Mouse (Mus musculus) ES-E14 (cell line): ENCODE data around the gene Ralbp1. TPM values are rescaled to one million over a fixed set of nuclear protein-coding genes. Genes with fewer than 3 reads are reported as not detected.

Experiments
- DNase-seq: peaks from one replicate; pipeline ENCODE4 v3.0.0-alpha.2; 2013; ENCODE audit warnings: low read depth, low spot score
- H3K27ac ChIP-seq: 2 replicates; pipeline ENCODE4 v1.5.1; 2012; ENCODE audit warnings: low read depth, mild to moderate bottlenecking, low read length, moderate library complexity, mixed read lengths; ENCODE audit not compliant: poor library complexity, insufficient read depth, severe bottlenecking
- H3K36me3 ChIP-seq: 2 replicates; pipeline ENCODE4 v1.6.1; 2012; ENCODE audit warnings: mild to moderate bottlenecking, low read length, moderate library complexity, mixed read lengths; ENCODE audit not compliant: control insufficient read depth, poor library complexity, insufficient read depth, severe bottlenecking
- H3K4me1 ChIP-seq, 2 experiments: fragments of 150-350 bp in 1 of 2; sonication (generic) in 1 of 2; 2 replicates each; pipeline ENCODE4 v1.6.1; 2012; ENCODE audit warnings: low read length in 2 of 2, mild to moderate bottlenecking in 1 of 2, mixed read lengths in 1 of 2; ENCODE audit not compliant: control insufficient read depth in 2 of 2, insufficient read depth in 2 of 2, poor library complexity in 1 of 2
- H3K4me3 ChIP-seq, 2 experiments: fragments of 150-350 bp in 1 of 2; sonication (generic) in 1 of 2; 2 replicates each; pipeline ENCODE4 v1.5.1; 2012; ENCODE audit warnings: low read length in 2 of 2, low read depth in 1 of 2, mild to moderate bottlenecking in 1 of 2, mixed read lengths in 1 of 2; ENCODE audit not compliant: insufficient read depth in 1 of 2, poor library complexity in 1 of 2, severe bottlenecking in 1 of 2
- H3K9ac ChIP-seq: 2 replicates; pipeline ENCODE4 v1.6.1; 2012; ENCODE audit warnings: low read depth, mild to moderate bottlenecking, low read length, mixed read lengths; ENCODE audit not compliant: poor library complexity, insufficient read depth, severe bottlenecking
- H3K9me3 ChIP-seq: fragments of 150-350 bp; sonication (generic); 2 replicates; pipeline ENCODE4 v1.6.1; 2012; ENCODE audit warnings: low read depth, mild to moderate bottlenecking, low read length; ENCODE audit not compliant: control insufficient read depth, insufficient read depth
- CHD2 ChIP-seq: IDR thresholded peaks from 2 replicates; pipeline ENCODE4 v1.6.1; 2014; ENCODE audit warnings: mild to moderate bottlenecking, low read depth, low read length, inconsistent platforms
- HCFC1 ChIP-seq: IDR thresholded peaks from 2 replicates; pipeline ENCODE4 v1.6.1; 2012; ENCODE audit warnings: low read length, inconsistent platforms, borderline replicate concordance; ENCODE audit not compliant: insufficient read depth
- MAFK ChIP-seq: IDR thresholded peaks from 2 replicates; pipeline ENCODE4 v1.6.1; 2014; ENCODE audit warnings: mild to moderate bottlenecking, low read depth, low read length, inconsistent platforms; ENCODE audit not compliant: insufficient read depth
- ZC3H11A ChIP-seq: IDR thresholded peaks from 2 replicates; pipeline ENCODE4 v1.6.1; 2012; ENCODE audit warnings: low read depth, mild to moderate bottlenecking, inconsistent platforms, low read length, borderline replicate concordance
- ZNF384 ChIP-seq: IDR thresholded peaks from 2 replicates; pipeline ENCODE4 v1.6.1; 2012; ENCODE audit warnings: low read depth, low read length, inconsistent platforms
- in situ Hi-C, 2 experiments: fragments of 600-800 bp; cut with MboI; formaldehyde crosslinking; loops; one replicate each; pipeline ENCODE4 v1.15.1; 2025; ENCODE audit warnings: low sequenced_read_pairs in 2 of 2, inconsistent platforms in 1 of 2; ENCODE audit not compliant: unreplicated experiment in 2 of 2
- total RNA-seq: library from RNA; depleted of rRNA; stranded (reverse); fragments of 300-350 nt; gene quantifications from 2 replicates; pipeline ENCODE4 v1.2.3, GENCODE M21; 2012

Ralbp1 gene
- total RNA-seq, 1 experiment: 57.6 TPM

DNA sequence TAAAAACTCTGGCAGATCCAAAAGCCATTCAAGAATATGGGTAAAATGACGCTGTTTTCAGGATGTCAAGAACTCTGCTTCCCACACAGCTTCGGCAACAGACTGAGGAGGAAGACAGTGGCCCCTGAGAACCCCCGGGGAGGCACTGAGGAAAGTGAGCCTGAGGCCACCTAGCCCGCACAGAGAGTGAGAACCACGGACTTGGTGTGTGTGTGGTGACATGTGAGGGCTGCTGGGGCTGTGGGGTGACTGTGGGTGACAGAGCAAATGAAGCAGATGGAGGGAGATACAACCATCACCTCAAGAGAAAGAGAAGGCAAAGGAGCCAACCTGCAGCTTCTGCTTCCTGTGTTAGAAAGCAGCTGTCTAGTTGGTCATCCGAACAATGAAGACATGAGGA, 13.5 kb downstream of the Ralbp1 start:
- no peak for TF ChIP-seq CHD2
- no peak for TF ChIP-seq ZC3H11A
- TF ChIP-seq HCFC1: no peak
- TF ChIP-seq ZNF384: no peak
- in situ Hi-C loops: no loop called here
- DNase-seq: no peak
- H3K9me3 ChIP-seq: no peaks in the 10 kb centered on the region
- H3K9ac ChIP-seq: no peak overlapping the region
- H3K4me1 ChIP-seq: peaks cover 16 to 25% of the 10 kb centered on the region in 2 experiments
- no peaks in the 10 kb centered on the region; the same call in 1 of the 2 replicates for H3K36me3 ChIP-seq
- H3K27ac ChIP-seq: no peak overlapping the region
- no peak overlapping the region for H3K4me3 ChIP-seq

DNA sequence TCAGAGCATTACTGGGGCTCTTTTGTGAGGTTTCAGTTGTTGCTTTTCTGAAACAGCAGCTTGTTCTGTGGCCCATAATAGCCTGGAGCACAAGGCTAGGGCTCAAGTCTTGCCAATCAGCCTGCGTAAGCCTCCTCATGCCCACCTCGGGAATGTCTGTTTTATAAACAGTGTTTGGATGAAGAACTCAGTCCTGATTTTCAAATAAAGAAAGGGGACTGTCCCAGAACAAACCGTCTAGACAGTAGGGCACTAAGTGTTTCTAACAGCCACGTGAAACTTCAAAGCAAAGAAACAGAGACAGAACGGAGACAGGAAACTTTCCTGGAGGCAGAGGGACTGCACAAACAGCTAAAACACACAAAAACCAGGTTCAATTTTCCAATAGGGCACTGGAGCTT, 14.0 kb downstream of the Ralbp1 start:
- Histone ChIP-seq H3K4me3 (no peak overlapping the region), H3K4me1 (peaks cover 16 to 23% of the 10 kb centered on the region in 2 experiments), H3K9ac (no peak overlapping the region), H3K27ac (no peak overlapping the region), H3K9me3 (no peaks in the 10 kb centered on the region), H3K36me3 (no peaks in the 10 kb centered on the region; the same call in 1 of the 2 replicates)
- DNase-seq: no peak
- in situ Hi-C loops: no loop called here
- no peak for TF ChIP-seq HCFC1
- TF ChIP-seq ZNF384: no peak
- no peak for TF ChIP-seq CHD2
- no peak for TF ChIP-seq MAFK
- TF ChIP-seq ZC3H11A: no peak

GRCm38 (mm10) chr17:65870146-65870545, 15.5 kb downstream of the Ralbp1 start:
- H3K27ac ChIP-seq: no peak overlapping the region
- no peak overlapping the region for H3K9ac ChIP-seq
- TF ChIP-seq ZNF384: peak; percentile 81; the same call in 1 of the 2 replicates
- peak; percentile 82; the same call in 1 of the 2 replicates for TF ChIP-seq ZC3H11A
- no peak for TF ChIP-seq MAFK
- in situ Hi-C loops: no loop called here
- no peak overlapping the region; a peak in 1 of 4 replicates for H3K4me3 ChIP-seq
- H3K36me3 ChIP-seq: no peaks in the 10 kb centered on the region
- H3K4me1 ChIP-seq: peaks cover 18 to 19% of the 10 kb centered on the region in 2 experiments
- peak; percentile 91 for DNase-seq
- H3K9me3 ChIP-seq: no peaks in the 10 kb centered on the region

GRCm38 (mm10) chr17:65869720-65870119, 15.9 kb downstream of the Ralbp1 start:
- Histone ChIP-seq H3K9ac (no peak overlapping the region; the same call in 1 of the 2 replicates), H3K4me3 (peak overlapping the region; percentile 23 to 27; a peak in 3 of 4 replicates), H3K27ac (no peak overlapping the region), H3K4me1 (peaks cover 18 to 21% of the 10 kb centered on the region in 2 experiments), H3K36me3 (no peaks in the 10 kb centered on the region; the same call in 1 of the 2 replicates), H3K9me3 (no peaks in the 10 kb centered on the region)
- TF ChIP-seq ZC3H11A (no peak), HCFC1 (0 out of 2 replicates have a peak, but pooled peaks have one; percentile 4)
- DNase-seq: no peak
- in situ Hi-C loops: no loop called here

- in situ Hi-C loops: no loop called here
- no peak for DNase-seq
- Histone ChIP-seq H3K9me3 (no peaks in the 10 kb centered on the region), H3K9ac (peak overlapping the region; percentile 27; the same call in 1 of the 2 replicates), H3K36me3 (peaks cover 6% of the 10 kb centered on the region), H3K4me3 (peak overlapping the region in 1 of 2 experiments; percentile 48; a peak in 2 of 4 replicates), H3K27ac (peak overlapping the region; percentile 11; the same call in 1 of the 2 replicates), H3K4me1 (peaks cover 8 to 16% of the 10 kb centered on the region in 2 experiments)
- TF ChIP-seq CHD2: no peak
- no peak for TF ChIP-seq HCFC1
- no peak for TF ChIP-seq ZNF384
- TF ChIP-seq ZC3H11A: no peak
- no peak for TF ChIP-seq MAFK
These were observed 17.6 kb downstream of the Ralbp1 start for GRCm38 (mm10) chr17:65867996-65868395.
